Mouse (Mus musculus) intestine, embryonic 16.5 days (tissue): ENCODE measurements around the gene Slc13a4. TPM values are rescaled to one million over a fixed set of nuclear protein-coding genes. Genes with fewer than 3 reads are reported as not detected.

Experiments
- ATAC-seq: fragments of 200-750 bp; cut with Nextera tagmentation; 2 replicates; pipeline ENCODE4 v1.8.0; 2017; ENCODE audit warnings: moderate TSS enrichment, moderate library complexity
- H3K27ac ChIP-seq: fragments of 300-500 bp; sonication (generic); 2 replicates; pipeline ENCODE4 v1.5.1; 2014; ENCODE audit warnings: mild to moderate bottlenecking, low read length
- H3K27me3 ChIP-seq: fragments of 300-500 bp; sonication (generic); replicated peaks from 2 replicates; pipeline ENCODE4 v1.6.1; 2014; ENCODE audit warnings: low read length, control low read depth, mixed read lengths; ENCODE audit not compliant: control insufficient read depth, insufficient read depth
- H3K36me3 ChIP-seq: fragments of 300-500 bp; sonication (generic); 2 replicates; pipeline ENCODE4 v1.6.1; 2014; ENCODE audit warnings: low read length, control low read depth; ENCODE audit not compliant: control insufficient read depth, insufficient read depth
- H3K4me1 ChIP-seq: fragments of 300-500 bp; sonication (generic); 2 replicates; pipeline ENCODE4 v1.6.1; 2014; ENCODE audit warnings: low read length, control low read depth, mixed read lengths; ENCODE audit not compliant: control insufficient read depth, insufficient read depth
- H3K4me2 ChIP-seq: fragments of 300-500 bp; sonication (generic); 2 replicates; pipeline ENCODE4 v1.6.1; 2014; ENCODE audit warnings: low read depth, low read length, control low read depth
- H3K4me3 ChIP-seq: fragments of 300-500 bp; sonication (generic); 2 replicates; pipeline ENCODE4 v1.5.1; 2014; ENCODE audit warnings: mild to moderate bottlenecking, low read length
- H3K9ac ChIP-seq: fragments of 300-500 bp; sonication (generic); 2 replicates; pipeline ENCODE4 v1.6.1; 2014; ENCODE audit warnings: low read depth, low read length
- H3K9me3 ChIP-seq: fragments of 300-500 bp; sonication (generic); 2 replicates; pipeline ENCODE4 v1.6.1; 2016; ENCODE audit warnings: low read length, control low read depth; ENCODE audit not compliant: control insufficient read depth
- WGBS: fragments of 180-500 bp; shearing (Covaris S2); extraction: QIAGEN DNeasy Blood & Tissue Kit; methylation state at CpG from one replicate; pipeline ENCODE4 v1.1.7; 2014; 5-methylcytosine and 5-hydroxymethylcytosine counted together
- polyA plus RNA-seq: library from polyadenylated mRNA; unstranded; fragments of >200 nt; fragmentation: Nextera tagmentation; extraction: Ambion mirVana; gene quantifications from 2 replicates; pipeline ENCODE4 v1.2.1, GENCODE M21; 2015

Slc13a4 gene
- polyA plus RNA-seq, 1 experiment from 2014 or later, result 0.27 TPM

DNA sequence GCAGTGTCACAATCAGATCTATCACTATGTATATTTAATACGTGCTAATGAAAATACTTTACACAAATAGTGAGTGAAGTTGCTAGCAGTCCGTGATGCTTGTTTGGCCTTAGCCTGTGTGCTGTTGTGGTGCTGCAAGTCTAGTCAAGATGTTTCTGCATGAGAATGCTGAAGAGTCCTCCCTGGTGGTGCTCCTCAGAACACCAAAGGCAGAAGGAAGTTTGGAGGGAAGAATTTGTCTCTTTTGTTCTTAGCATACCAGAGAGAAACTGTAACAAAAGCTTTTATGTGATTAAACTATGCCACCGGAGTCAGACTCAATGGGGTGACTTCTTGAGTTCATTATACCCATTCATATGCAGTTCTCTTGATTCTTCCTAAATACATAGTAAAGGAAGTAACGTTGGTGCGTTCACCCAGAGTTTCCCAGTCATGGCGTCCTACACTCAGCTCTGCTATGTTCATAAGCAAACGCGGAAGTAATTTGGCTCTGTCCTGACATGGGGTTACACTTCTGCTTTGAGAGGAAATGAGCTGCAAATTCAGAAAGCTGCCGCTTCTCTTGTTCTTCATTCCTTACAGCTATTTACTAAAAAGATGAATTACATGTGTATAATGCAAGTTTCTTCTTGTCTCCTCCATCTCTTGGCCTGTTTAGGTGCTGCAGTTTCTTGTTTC is 71.7 kb downstream of the Slc13a4 start:
- Histone ChIP-seq H3K4me2 (no peak overlapping the region), H3K27ac (no peak overlapping the region), H3K27me3 (no peaks in the 10 kb centered on the region), H3K9me3 (no peaks in the 10 kb centered on the region), H3K4me3 (no peak overlapping the region), H3K36me3 (peaks cover 36% of the 10 kb centered on the region), H3K4me1 (no peaks in the 10 kb centered on the region), H3K9ac (no peak overlapping the region)
- 84% methylated on average over 9 of the region's 9 CpGs for WGBS
- ATAC-seq, result no peak

DNA sequence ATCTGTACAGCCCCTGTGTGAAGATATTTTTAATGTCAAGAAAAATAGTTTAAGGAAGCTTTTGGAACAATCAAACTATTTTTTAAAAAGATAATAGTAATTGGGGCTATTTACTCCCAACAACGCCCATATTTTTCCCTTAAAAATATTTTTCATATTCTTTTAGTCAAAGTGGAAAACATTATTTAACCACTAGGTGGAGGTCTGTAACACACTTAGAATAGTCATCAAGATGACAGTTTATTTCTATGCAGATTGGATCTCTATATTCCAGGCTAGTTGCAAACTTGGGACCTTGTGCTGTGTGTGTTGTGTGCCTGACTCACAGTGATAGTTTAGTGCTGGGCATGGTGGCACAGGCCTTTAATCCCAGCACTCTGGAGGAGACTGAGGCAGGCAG is 78.5 kb downstream of the Slc13a4 start:
- Histone ChIP-seq H3K4me1 (no peaks in the 10 kb centered on the region), H3K4me3 (no peak overlapping the region), H3K9me3 (no peaks in the 10 kb centered on the region), H3K27ac (no peak overlapping the region), H3K27me3 (no peaks in the 10 kb centered on the region), H3K36me3 (peaks cover 17% of the 10 kb centered on the region), H3K9ac (no peak overlapping the region), H3K4me2 (no peak overlapping the region)
- WGBS, result 95% methylated on average over 1 of the region's 1 CpGs
- no peak for ATAC-seq

DNA sequence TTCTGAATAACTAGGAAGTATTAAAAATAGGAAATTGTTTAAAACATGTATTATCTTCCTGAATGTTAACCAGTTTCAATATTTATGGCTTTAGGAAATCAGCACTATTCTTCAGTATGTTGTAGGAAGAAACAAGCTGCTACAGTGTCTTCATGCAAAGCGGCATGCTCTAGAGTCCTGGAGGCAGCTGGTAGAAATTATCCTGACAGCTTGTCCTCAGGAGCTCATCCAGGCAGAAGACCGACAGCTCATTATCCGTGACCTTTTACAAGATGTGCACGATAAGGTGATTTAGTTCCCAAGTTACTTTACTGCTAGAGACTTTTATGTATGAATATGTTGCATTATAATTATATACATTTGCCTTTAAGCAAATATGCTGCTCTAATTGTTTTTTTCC is 82.2 kb downstream of the Slc13a4 start:
- Histone ChIP-seq H3K4me2 (no peak overlapping the region), H3K9ac (no peak overlapping the region), H3K27me3 (no peaks in the 10 kb centered on the region), H3K4me3 (no peak overlapping the region), H3K36me3 (0 out of 2 replicates have a peak, but pooled peaks cover 3% of the 10 kb centered on the region), H3K27ac (no peak overlapping the region), H3K9me3 (no peaks in the 10 kb centered on the region), H3K4me1 (no peaks in the 10 kb centered on the region)
- 91% methylated on average over 4 of the region's 4 CpGs for WGBS
- ATAC-seq, result no peak

Other genes with a start within 250 kb of the Slc13a4 start
- 21.2 and 23.1 TPM in 2 replicates for gene Cnot4, start 174.4 kb downstream of the Slc13a4 start, polyA plus RNA-seq
- gene Nup205, start 130.7 kb downstream of the Slc13a4 start, polyA plus RNA-seq, result 23.7 and 23.8 TPM in 2 replicates
- 1.8 and 2.1 TPM in 2 replicates for gene Fam180a, start 18.0 kb upstream of the Slc13a4 start, polyA plus RNA-seq
- gene Mtpn, start 231.8 kb upstream of the Slc13a4 start, polyA plus RNA-seq, result 130 and 136 TPM in 2 replicates